Mouse (Mus musculus) ES-Bruce4 (cell line): ENCODE measurements at regions not wholly inside any gene's neighbourhood (a gene's known extent, or its start where the extent isn't known, plus 50 kb on each side); places are given as distances from the start of the nearest gene placed in this dataset.

Experiments used
- CTCF ChIP-seq: IDR thresholded peaks from one replicate; pipeline ENCODE4 v1.8.1; 2011; ENCODE audit warnings: low read depth, low read length
- EP300 ChIP-seq: IDR thresholded peaks from 2 replicates; pipeline ENCODE4 v1.6.1; 2011; ENCODE audit warnings: low read depth, low read length; ENCODE audit not compliant: insufficient read depth
- POLR2A ChIP-seq: IDR thresholded peaks from one replicate; pipeline ENCODE4 v1.8.1; 2011; ENCODE audit warnings: low read length; ENCODE audit not compliant: insufficient read depth

DNA sequence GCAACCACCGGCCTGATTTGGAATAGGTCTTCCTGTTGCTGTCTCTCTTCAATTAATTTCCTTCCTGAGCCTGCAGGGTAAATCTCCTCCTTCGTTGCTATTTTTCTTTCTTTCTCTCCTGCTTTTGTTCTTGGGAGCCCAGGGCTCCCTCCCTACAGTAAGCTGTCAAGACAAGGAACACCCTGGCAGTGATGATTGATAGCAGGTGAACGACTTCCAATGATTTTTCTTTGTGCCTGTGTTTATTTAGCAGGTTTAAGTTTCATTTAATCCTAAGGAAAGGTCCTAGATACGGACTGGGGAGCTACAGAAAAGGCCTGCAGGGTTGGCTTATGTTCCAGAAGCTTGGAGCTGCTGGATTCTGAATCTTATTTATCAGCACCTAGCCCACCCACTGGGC, 105.5 kb downstream of the Foxa2 start:
- TF ChIP-seq POLR2A = no peak
- TF ChIP-seq CTCF = no peak
- TF ChIP-seq EP300 = no peak
